Mouse (Mus musculus): ENCODE measurements around the gene Fndc9. TPM values are rescaled to one million over a fixed set of nuclear protein-coding genes. Genes with fewer than 3 reads are reported as not detected.

Gene Fndc9
- polyA plus RNA-seq, 1 experiment from 2014 or later, result 0.09 TPM

DNA sequence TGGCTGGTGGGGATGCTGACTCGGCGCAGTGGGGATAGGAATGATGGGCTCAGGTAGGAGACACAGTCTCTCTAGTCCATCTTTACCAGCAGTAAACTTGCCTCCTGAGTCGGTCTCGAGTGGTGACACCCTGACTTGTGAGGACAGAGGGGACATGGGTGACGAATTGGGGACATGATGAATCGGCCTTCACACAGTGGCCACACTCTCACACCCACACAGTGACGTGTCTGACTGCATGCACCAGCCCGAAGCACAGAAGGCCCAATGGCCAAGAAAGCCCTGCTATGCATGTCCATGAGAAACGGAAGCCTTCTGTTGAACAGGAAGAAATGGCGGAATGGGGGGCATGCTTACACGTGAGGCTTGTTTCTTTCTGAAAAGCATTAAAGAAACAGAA is 28.0 kb downstream of the Fndc9 start:
- Histone ChIP-seq H3K9me3 (no peaks in the 10 kb centered on the region), H3K36me3 (no peaks in the 10 kb centered on the region), H3K9ac (no peak overlapping the region), H3K4me2 (no peak overlapping the region), H3K27ac (no peak overlapping the region), H3K27me3 (no peaks in the 10 kb centered on the region), H3K4me3 (no peak overlapping the region), H3K4me1 (no peaks in the 10 kb centered on the region)
- 81% methylated on average over 11 of the region's 11 CpGs for WGBS
- no peak for ATAC-seq (ENCODE audit: borderline replicate concordance, extremely low read depth, low FRiP score, low TSS enrichment)

GRCm38 (mm10) chr11:46264584-46264983 is 29.3 kb downstream of the Fndc9 start:
- Histone ChIP-seq H3K4me2 (no peak overlapping the region), H3K4me1 (no peaks in the 10 kb centered on the region), H3K27me3 (no peaks in the 10 kb centered on the region), H3K4me3 (no peak overlapping the region), H3K9ac (no peak overlapping the region), H3K36me3 (no peaks in the 10 kb centered on the region), H3K9me3 (no peaks in the 10 kb centered on the region), H3K27ac (no peak overlapping the region)
- WGBS, result 53% methylated on average over 3 of the region's 3 CpGs
- 0 out of 2 replicates have a peak, but pooled peaks have one; percentile 27 for ATAC-seq (ENCODE audit: borderline replicate concordance, extremely low read depth, low FRiP score, low TSS enrichment)

DNA sequence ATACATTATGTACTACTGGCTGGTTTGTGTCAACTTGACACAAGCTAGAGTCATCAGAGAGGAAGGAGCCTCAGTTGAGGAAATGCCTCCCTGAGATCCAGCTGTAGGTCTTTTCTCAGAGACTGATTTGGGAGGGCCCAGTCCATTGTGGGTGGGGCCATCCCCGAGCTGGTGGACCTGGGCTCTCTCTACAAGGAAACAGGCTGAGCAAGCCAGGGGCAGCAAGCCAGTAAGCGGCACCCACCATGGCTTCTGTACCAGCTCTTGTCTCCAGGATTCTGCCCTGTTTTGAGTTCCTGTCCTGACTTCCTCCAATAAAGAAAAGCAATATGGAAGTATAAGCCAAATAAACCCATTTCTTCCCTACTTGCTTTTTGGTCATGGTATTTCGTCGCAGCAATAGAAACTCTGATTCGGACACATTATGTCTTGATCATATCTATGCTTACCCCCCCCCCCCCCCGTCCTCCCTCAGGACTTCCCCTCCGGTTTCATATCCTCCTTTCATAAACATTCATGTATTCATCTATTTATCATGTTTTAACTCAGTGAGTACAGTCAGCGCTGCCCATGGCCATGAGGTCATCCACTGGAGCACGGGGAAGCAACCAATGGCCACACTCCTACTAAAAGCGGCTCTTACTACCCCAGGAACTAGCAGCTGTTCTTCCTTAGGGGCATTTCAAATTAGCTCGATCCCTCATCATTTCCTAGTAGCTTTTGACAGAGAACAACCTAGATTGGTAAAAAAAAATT is 29.9 kb downstream of the Fndc9 start:
- Histone ChIP-seq H3K9me3 (no peaks in the 10 kb centered on the region), H3K9ac (no peak overlapping the region), H3K27ac (no peak overlapping the region), H3K36me3 (no peaks in the 10 kb centered on the region), H3K4me2 (no peak overlapping the region), H3K27me3 (no peaks in the 10 kb centered on the region), H3K4me3 (no peak overlapping the region), H3K4me1 (no peaks in the 10 kb centered on the region)
- ATAC-seq (ENCODE audit: borderline replicate concordance, extremely low read depth, low FRiP score, low TSS enrichment), result no peak
- 68% methylated on average over 11 of the region's 11 CpGs for whole genome bisulfite sequencing

- Histone ChIP-seq H3K27ac (no peak overlapping the region), H3K27me3 (no peaks in the 10 kb centered on the region), H3K4me2 (no peak overlapping the region), H3K9ac (no peak overlapping the region), H3K4me1 (no peaks in the 10 kb centered on the region), H3K4me3 (no peak overlapping the region), H3K36me3 (no peaks in the 10 kb centered on the region), H3K9me3 (no peaks in the 10 kb centered on the region)
- ATAC-seq (ENCODE audit: borderline replicate concordance, extremely low read depth, low FRiP score, low TSS enrichment), result 0 out of 2 replicates have a peak, but pooled peaks have one; percentile 21
- WGBS, result 18% methylated on average over 7 of the region's 7 CpGs
These were observed 33.7 kb downstream of the Fndc9 start for GRCm38 (mm10) chr11:46268991-46269390.

- Histone ChIP-seq H3K4me1 (no peaks in the 10 kb centered on the region), H3K9ac (no peak overlapping the region), H3K4me3 (no peak overlapping the region), H3K4me2 (no peak overlapping the region), H3K27ac (no peak overlapping the region), H3K9me3 (no peaks in the 10 kb centered on the region), H3K27me3 (no peaks in the 10 kb centered on the region), H3K36me3 (no peaks in the 10 kb centered on the region)
- WGBS, result 62% methylated on average over 9 of the region's 9 CpGs
- no peak for ATAC-seq (ENCODE audit: borderline replicate concordance, extremely low read depth, low FRiP score, low TSS enrichment)
These were observed 34.1 kb downstream of the Fndc9 start for GRCm38 (mm10) chr11:46269391-46269790.

DNA sequence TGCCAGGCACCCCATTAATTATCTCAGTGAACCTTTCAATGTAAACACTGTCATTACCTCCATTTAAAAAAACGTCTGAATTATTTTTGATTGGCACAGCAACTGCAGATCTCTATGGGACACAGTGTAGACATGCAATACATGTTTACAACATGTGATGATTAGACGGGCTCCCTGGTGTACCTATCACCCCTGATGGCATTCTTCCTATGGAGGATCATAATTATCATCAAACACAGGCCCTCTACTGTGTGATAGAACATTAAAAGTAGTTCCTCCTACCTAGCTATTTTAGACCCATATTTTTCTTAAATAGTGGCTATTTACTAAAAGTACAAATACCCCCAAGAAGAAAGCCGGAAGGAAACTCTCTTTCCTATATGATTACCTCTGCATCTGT is 34.6 kb downstream of the Fndc9 start:
- WGBS, result 40% methylated on average over 3 of the region's 3 CpGs
- no peak for ATAC-seq (ENCODE audit: borderline replicate concordance, extremely low read depth, low FRiP score, low TSS enrichment)
- H3K4me2 ChIP-seq, result no peak overlapping the region
- H3K27me3 ChIP-seq, result no peaks in the 10 kb centered on the region
- H3K27ac ChIP-seq, result no peak overlapping the region
- no peak overlapping the region for H3K9ac ChIP-seq
- no peaks in the 10 kb centered on the region for H3K36me3 ChIP-seq
- H3K9me3 ChIP-seq, result no peaks in the 10 kb centered on the region
- H3K4me3 ChIP-seq, result no peak overlapping the region
- no peaks in the 10 kb centered on the region for H3K4me1 ChIP-seq

- no peak overlapping the region for H3K4me2 ChIP-seq
- no peaks in the 10 kb centered on the region for H3K4me1 ChIP-seq
- no peak for ATAC-seq (ENCODE audit: borderline replicate concordance, extremely low read depth, low FRiP score, low TSS enrichment)
- H3K9me3 ChIP-seq, result no peaks in the 10 kb centered on the region
- no peak overlapping the region for H3K27ac ChIP-seq
- H3K27me3 ChIP-seq, result no peaks in the 10 kb centered on the region
- H3K4me3 ChIP-seq, result no peak overlapping the region
- H3K36me3 ChIP-seq, result no peaks in the 10 kb centered on the region
- H3K9ac ChIP-seq, result no peak overlapping the region
- WGBS, result 75% methylated on average over 8 of the region's 8 CpGs
These were observed 36.8 kb downstream of the Fndc9 start for GRCm38 (mm10) chr11:46272058-46272681.

- no peak overlapping the region for H3K4me3 ChIP-seq
- no peaks in the 10 kb centered on the region for H3K4me1 ChIP-seq
- no peak overlapping the region for H3K9ac ChIP-seq
- H3K9me3 ChIP-seq, result no peaks in the 10 kb centered on the region
- no peak overlapping the region for H3K27ac ChIP-seq
- no peaks in the 10 kb centered on the region for H3K27me3 ChIP-seq
- 79% methylated on average over 3 of the region's 3 CpGs for WGBS
- no peak overlapping the region for H3K4me2 ChIP-seq
- H3K36me3 ChIP-seq, result no peaks in the 10 kb centered on the region
- ATAC-seq (ENCODE audit: borderline replicate concordance, extremely low read depth, low FRiP score, low TSS enrichment), result no peak
These were observed 38.6 kb downstream of the Fndc9 start for GRCm38 (mm10) chr11:46273969-46274368.

DNA sequence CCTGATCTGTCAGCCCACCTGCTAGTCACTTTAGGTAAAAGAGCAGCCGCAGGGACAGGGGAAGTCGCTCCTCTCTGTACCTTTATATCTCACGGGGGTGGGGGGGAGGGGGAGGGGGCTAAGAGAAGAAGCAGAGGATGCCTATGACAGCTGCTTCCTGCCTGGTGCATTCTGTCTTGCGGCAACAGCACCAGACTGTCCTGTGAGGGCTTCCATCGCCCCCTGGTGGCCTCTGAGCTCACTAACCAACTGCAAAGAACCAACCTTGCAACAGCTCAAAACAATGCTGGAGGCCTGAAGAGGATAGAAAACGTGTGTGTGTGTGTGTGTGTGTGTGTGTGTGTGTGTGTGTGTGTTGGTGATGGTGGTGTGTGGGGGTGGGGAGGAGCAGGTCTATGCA is 40.0 kb downstream of the Fndc9 start:
- no peaks in the 10 kb centered on the region for H3K9me3 ChIP-seq
- no peak overlapping the region for H3K4me3 ChIP-seq
- no peaks in the 10 kb centered on the region for H3K27me3 ChIP-seq
- WGBS, result 8% methylated on average over 6 of the region's 6 CpGs
- no peak overlapping the region for H3K27ac ChIP-seq
- no peak overlapping the region for H3K9ac ChIP-seq
- H3K36me3 ChIP-seq, result no peaks in the 10 kb centered on the region
- H3K4me1 ChIP-seq, result no peaks in the 10 kb centered on the region
- H3K4me2 ChIP-seq, result no peak overlapping the region
- peak; percentile 63; the same call in 1 of the 2 replicates for ATAC-seq (ENCODE audit: borderline replicate concordance, extremely low read depth, low FRiP score, low TSS enrichment)

GRCm38 (mm10) chr11:46276168-46276567 is 40.8 kb downstream of the Fndc9 start:
- WGBS, result 89% methylated on average over 8 of the region's 8 CpGs
- no peaks in the 10 kb centered on the region for H3K4me1 ChIP-seq
- no peak overlapping the region for H3K4me3 ChIP-seq
- H3K27me3 ChIP-seq, result no peaks in the 10 kb centered on the region
- no peaks in the 10 kb centered on the region for H3K9me3 ChIP-seq
- H3K27ac ChIP-seq, result no peak overlapping the region
- H3K4me2 ChIP-seq, result no peak overlapping the region
- no peak overlapping the region for H3K9ac ChIP-seq
- no peak for ATAC-seq (ENCODE audit: borderline replicate concordance, extremely low read depth, low FRiP score, low TSS enrichment)
- no peaks in the 10 kb centered on the region for H3K36me3 ChIP-seq

DNA sequence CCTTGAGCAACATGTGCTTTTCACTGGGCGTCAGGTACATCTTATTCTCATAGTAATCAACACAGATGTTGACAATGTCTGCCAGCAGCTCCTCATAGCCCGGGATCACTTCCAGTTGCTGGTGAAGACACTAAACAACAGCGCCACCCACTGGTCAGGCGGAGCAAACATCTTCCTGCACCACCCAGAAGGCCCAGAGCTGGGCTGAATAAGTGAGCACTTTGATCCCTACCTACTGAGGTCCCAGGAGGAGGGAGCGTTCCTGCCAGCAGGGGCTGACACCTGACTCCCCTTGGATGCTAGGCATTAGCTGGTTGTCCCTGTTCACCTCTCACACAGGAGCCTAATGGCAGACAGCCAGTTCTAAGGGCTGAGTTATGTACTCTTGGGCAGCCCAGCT is 41.4 kb downstream of the Fndc9 start:
- 39% methylated on average over 5 of the region's 5 CpGs for WGBS
- no peaks in the 10 kb centered on the region for H3K4me1 ChIP-seq
- no peak overlapping the region for H3K9ac ChIP-seq
- H3K27ac ChIP-seq, result no peak overlapping the region
- H3K36me3 ChIP-seq, result no peaks in the 10 kb centered on the region
- H3K4me2 ChIP-seq, result no peak overlapping the region
- ATAC-seq (ENCODE audit: borderline replicate concordance, extremely low read depth, low FRiP score, low TSS enrichment), result no peak
- H3K27me3 ChIP-seq, result no peaks in the 10 kb centered on the region
- H3K4me3 ChIP-seq, result no peak overlapping the region
- no peaks in the 10 kb centered on the region for H3K9me3 ChIP-seq

DNA sequence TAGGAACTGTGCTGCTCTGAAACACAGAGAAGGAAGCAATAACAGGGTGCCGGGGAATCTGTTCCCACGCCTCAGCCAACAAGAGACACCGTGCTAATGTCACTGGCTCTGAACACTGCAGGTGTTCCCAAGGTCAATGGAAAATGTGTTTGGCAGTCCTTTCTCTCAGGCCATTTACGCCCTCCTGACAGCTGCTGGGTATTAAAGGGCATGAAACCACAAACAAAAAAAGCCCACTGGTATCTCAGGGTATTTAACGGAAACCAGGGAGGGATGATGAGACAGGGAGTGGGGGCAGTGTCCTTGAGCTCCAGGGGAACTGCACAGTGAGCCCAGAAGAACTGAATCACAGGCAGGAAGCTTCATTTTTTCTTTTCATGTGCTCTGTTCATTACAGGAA is 42.8 kb downstream of the Fndc9 start:
- Histone ChIP-seq H3K27me3 (no peaks in the 10 kb centered on the region), H3K4me1 (no peaks in the 10 kb centered on the region), H3K4me3 (no peak overlapping the region), H3K9me3 (no peaks in the 10 kb centered on the region), H3K4me2 (no peak overlapping the region), H3K9ac (no peak overlapping the region), H3K36me3 (no peaks in the 10 kb centered on the region), H3K27ac (no peak overlapping the region)
- WGBS, result 73% methylated on average over 5 of the region's 5 CpGs
- no peak for ATAC-seq (ENCODE audit: borderline replicate concordance, extremely low read depth, low FRiP score, low TSS enrichment)
